Mouse (Mus musculus) liver, embryonic 11.5 days (tissue): ENCODE measurements around the gene Car5a. TPM values are rescaled to one million over a fixed set of nuclear protein-coding genes. Genes with fewer than 3 reads are reported as not detected.

Source experiments
- ATAC-seq: fragments of 200-750 bp; cut with Nextera tagmentation; replicated peaks from 2 replicates; pipeline ENCODE4 v1.8.0; 2017; ENCODE audit warnings: moderate number of reproducible peaks, mild to moderate bottlenecking, moderate TSS enrichment, moderate library complexity; ENCODE audit not compliant: low FRiP score
- DNase-seq: peaks from one replicate; pipeline ENCODE4 v3.0.0-alpha.2; 2017; ENCODE audit warnings: low spot score
- H3K27ac ChIP-seq: fragments of 300-500 bp; sonication (generic); 2 replicates; pipeline ENCODE4 v1.5.1; 2014; ENCODE audit warnings: mild to moderate bottlenecking, low read depth, low read length, control low read depth
- H3K27me3 ChIP-seq: fragments of 300-500 bp; sonication (generic); replicated peaks from 2 replicates; pipeline ENCODE4 v1.6.1; 2014; ENCODE audit warnings: low read length, mixed read lengths; ENCODE audit not compliant: control insufficient read depth, insufficient read depth
- H3K36me3 ChIP-seq: fragments of 300-500 bp; sonication (generic); 2 replicates; pipeline ENCODE4 v1.6.1; 2014; ENCODE audit warnings: mild to moderate bottlenecking, low read length, moderate library complexity, mixed read lengths; ENCODE audit not compliant: control insufficient read depth, insufficient read depth
- H3K4me1 ChIP-seq: fragments of 300-500 bp; sonication (generic); replicated peaks from 2 replicates; pipeline ENCODE4 v1.6.1; 2014; ENCODE audit warnings: low read length, mixed read lengths; ENCODE audit not compliant: control insufficient read depth, insufficient read depth
- H3K4me2 ChIP-seq: fragments of 300-500 bp; sonication (generic); 2 replicates; pipeline ENCODE4 v1.6.1; 2014; ENCODE audit warnings: mild to moderate bottlenecking, control low read depth, moderate library complexity
- H3K4me3 ChIP-seq: fragments of 300-500 bp; sonication (generic); 2 replicates; pipeline ENCODE4 v1.5.1; 2014; ENCODE audit warnings: low read depth, low read length, control low read depth
- H3K9ac ChIP-seq: fragments of 300-500 bp; sonication (generic); 2 replicates; pipeline ENCODE4 v1.6.1; 2014; ENCODE audit warnings: low read depth, low read length, control low read depth
- H3K9me3 ChIP-seq: fragments of 300-500 bp; sonication (generic); 2 replicates; pipeline ENCODE4 v1.6.1; 2016; ENCODE audit warnings: low read length, inconsistent platforms, mixed read lengths; ENCODE audit not compliant: control insufficient read depth
- WGBS: fragments of 180-500 bp; shearing (Covaris S2); extraction: QIAGEN DNeasy Blood & Tissue Kit; methylation state at CpG from one replicate; pipeline ENCODE4 v1.1.7; 2014; 5-methylcytosine and 5-hydroxymethylcytosine counted together
- polyA plus RNA-seq: library from polyadenylated mRNA; unstranded; fragments of >200 nt; fragmentation: Nextera tagmentation; extraction: Ambion mirVana; gene quantifications from 2 replicates; pipeline ENCODE4 v1.2.1, GENCODE M21; 2014

The Car5a gene
- polyA plus RNA-seq, 1 experiment from 2014 or later, result 0.55 TPM

- ATAC-seq (no peak), DNase-seq (no peak)
- Histone ChIP-seq H3K4me2 (no peak overlapping the region), H3K4me3 (no peak overlapping the region), H3K36me3 (no peaks in the 10 kb centered on the region), H3K4me1 (no peaks in the 10 kb centered on the region), H3K27me3 (no peaks in the 10 kb centered on the region), H3K9ac (no peak overlapping the region), H3K27ac (no peak overlapping the region), H3K9me3 (no peaks in the 10 kb centered on the region)
- WGBS, result 78% methylated on average over 8 of the region's 8 CpGs
Observed at GRCm38 (mm10) chr8:121921582-121921981, 23.1 kb downstream of the Car5a start.

- Histone ChIP-seq H3K9me3 (no peaks in the 10 kb centered on the region), H3K4me3 (no peak overlapping the region), H3K4me1 (no peaks in the 10 kb centered on the region), H3K36me3 (no peaks in the 10 kb centered on the region), H3K4me2 (no peak overlapping the region), H3K9ac (no peak overlapping the region), H3K27ac (no peak overlapping the region), H3K27me3 (no peaks in the 10 kb centered on the region; the same call in 1 of the 2 replicates)
- 63% methylated on average over 3 of the region's 3 CpGs for WGBS
- DNase-seq (no peak), ATAC-seq (no peak)
Observed at GRCm38 (mm10) chr8:121919731-121920130, 25.0 kb downstream of the Car5a start.

- Histone ChIP-seq H3K36me3 (no peaks in the 10 kb centered on the region), H3K27ac (no peak overlapping the region), H3K4me1 (no peaks in the 10 kb centered on the region), H3K4me2 (no peak overlapping the region), H3K9me3 (no peaks in the 10 kb centered on the region), H3K27me3 (no peaks in the 10 kb centered on the region; the same call in 1 of the 2 replicates), H3K4me3 (no peak overlapping the region), H3K9ac (no peak overlapping the region)
- no peak for DNase-seq
- 71% methylated on average over 4 of the region's 4 CpGs for WGBS
- ATAC-seq, result no peak
Observed at GRCm38 (mm10) chr8:121919158-121919557, 25.5 kb downstream of the Car5a start.

GRCm38 (mm10) chr8:121913378-121913777, 31.3 kb downstream of the Car5a start:
- ATAC-seq (no peak), DNase-seq (no peak)
- no peak overlapping the region for H3K4me3 ChIP-seq
- no peak overlapping the region for H3K4me2 ChIP-seq
- H3K27ac ChIP-seq, result no peak overlapping the region
- H3K27me3 ChIP-seq, result no peaks in the 10 kb centered on the region; the same call in 1 of the 2 replicates
- no peaks in the 10 kb centered on the region for H3K9me3 ChIP-seq
- no peak overlapping the region for H3K9ac ChIP-seq
- WGBS, result 79% methylated on average over 8 of the region's 8 CpGs
- peaks cover 15% of the 10 kb centered on the region for H3K4me1 ChIP-seq
- no peaks in the 10 kb centered on the region for H3K36me3 ChIP-seq

GRCm38 (mm10) chr8:121912831-121913230, 31.9 kb downstream of the Car5a start:
- Histone ChIP-seq H3K36me3 (no peaks in the 10 kb centered on the region), H3K9me3 (no peaks in the 10 kb centered on the region), H3K4me1 (peaks cover 20% of the 10 kb centered on the region), H3K27me3 (no peaks in the 10 kb centered on the region; the same call in 1 of the 2 replicates), H3K4me3 (no peak overlapping the region), H3K4me2 (no peak overlapping the region), H3K27ac (no peak overlapping the region), H3K9ac (no peak overlapping the region)
- WGBS, result 68% methylated on average over 3 of the region's 3 CpGs
- no peak for DNase-seq
- peak; percentile 58; the same call in 1 of the 2 replicates for ATAC-seq

GRCm38 (mm10) chr8:121911987-121912386, 32.7 kb downstream of the Car5a start:
- ATAC-seq, result no peak
- H3K27me3 ChIP-seq, result no peaks in the 10 kb centered on the region; the same call in 1 of the 2 replicates
- H3K4me1 ChIP-seq, result peaks cover 21% of the 10 kb centered on the region
- H3K4me2 ChIP-seq, result no peak overlapping the region
- no peaks in the 10 kb centered on the region for H3K9me3 ChIP-seq
- DNase-seq, result no peak
- no peak overlapping the region for H3K9ac ChIP-seq
- no peak overlapping the region for H3K27ac ChIP-seq
- 61% methylated on average over 7 of the region's 7 CpGs for WGBS
- H3K4me3 ChIP-seq, result no peak overlapping the region
- no peaks in the 10 kb centered on the region for H3K36me3 ChIP-seq

- no peak for ATAC-seq
- DNase-seq, result no peak
- Histone ChIP-seq H3K4me2 (no peak overlapping the region), H3K4me1 (peaks cover 21% of the 10 kb centered on the region), H3K9ac (peak overlapping the region; percentile 13; the same call in 1 of the 2 replicates), H3K27me3 (no peaks in the 10 kb centered on the region; the same call in 1 of the 2 replicates), H3K9me3 (no peaks in the 10 kb centered on the region), H3K36me3 (no peaks in the 10 kb centered on the region), H3K27ac (no peak overlapping the region), H3K4me3 (no peak overlapping the region)
- 71% methylated on average over 6 of the region's 6 CpGs for WGBS
Observed at GRCm38 (mm10) chr8:121911400-121911799, 33.3 kb downstream of the Car5a start.

GRCm38 (mm10) chr8:121909663-121910062, 35.0 kb downstream of the Car5a start:
- ATAC-seq (no peak), DNase-seq (peak; percentile 59)
- Histone ChIP-seq H3K4me1 (peaks cover 34% of the 10 kb centered on the region), H3K36me3 (no peaks in the 10 kb centered on the region), H3K4me2 (peak overlapping the region; percentile 81), H3K9me3 (no peaks in the 10 kb centered on the region), H3K4me3 (no peak overlapping the region), H3K27me3 (no peaks in the 10 kb centered on the region), H3K27ac (no peak overlapping the region), H3K9ac (no peak overlapping the region)
- 3% methylated on average over 6 of the region's 6 CpGs for WGBS

GRCm38 (mm10) chr8:121909148-121909541, 35.6 kb downstream of the Car5a start:
- Histone ChIP-seq H3K4me1 (peaks cover 39% of the 10 kb centered on the region), H3K36me3 (no peaks in the 10 kb centered on the region), H3K4me2 (peak overlapping the region; percentile 81), H3K9me3 (no peaks in the 10 kb centered on the region), H3K9ac (no peak overlapping the region), H3K4me3 (no peak overlapping the region), H3K27ac (no peak overlapping the region), H3K27me3 (no peaks in the 10 kb centered on the region)
- 55% methylated on average over 8 of the region's 8 CpGs for WGBS
- ATAC-seq, result no peak
- DNase-seq, result no peak
